Mouse (Mus musculus) stomach, embryonic 16.5 days (tissue): ENCODE measurements around the gene Phf23. TPM values are rescaled to one million over a fixed set of nuclear protein-coding genes. Genes with fewer than 3 reads are reported as not detected.
"Not testable (repeated sequence)": the region's sequence is repeated elsewhere in the genome, so short reads cannot be mapped to it uniquely, and the experiment has no call there.

Experiments
- ATAC-seq: fragments of 200-750 bp; cut with Nextera tagmentation; 2 replicates; pipeline ENCODE4 v1.8.0; 2017; ENCODE audit warnings: moderate number of reproducible peaks, moderate TSS enrichment; ENCODE audit not compliant: insufficient read depth, low FRiP score
- H3K27ac ChIP-seq: fragments of 300-500 bp; sonication (generic); 2 replicates; pipeline ENCODE4 v1.5.1; 2014; ENCODE audit warnings: low read length
- H3K27me3 ChIP-seq: fragments of 300-500 bp; sonication (generic); 2 replicates; pipeline ENCODE4 v1.6.1; 2014; ENCODE audit warnings: low read length, control low read depth, mixed read lengths; ENCODE audit not compliant: control insufficient read depth, insufficient read depth
- H3K36me3 ChIP-seq: fragments of 300-500 bp; sonication (generic); 2 replicates; pipeline ENCODE4 v1.6.1; 2014; ENCODE audit warnings: low read length; ENCODE audit not compliant: control insufficient read depth, insufficient read depth
- H3K4me1 ChIP-seq: fragments of 300-500 bp; sonication (generic); 2 replicates; pipeline ENCODE4 v1.6.1; 2014; ENCODE audit warnings: low read length, control low read depth, mixed read lengths; ENCODE audit not compliant: control insufficient read depth, insufficient read depth
- H3K4me2 ChIP-seq: fragments of 300-500 bp; sonication (generic); 2 replicates; pipeline ENCODE4 v1.6.1; 2014; ENCODE audit warnings: low read depth, low read length, mixed read lengths
- H3K4me3 ChIP-seq: fragments of 300-500 bp; sonication (generic); replicated peaks from 2 replicates; pipeline ENCODE4 v1.5.1; 2014; ENCODE audit warnings: mild to moderate bottlenecking, low read length
- H3K9ac ChIP-seq: fragments of 300-500 bp; sonication (generic); 2 replicates; pipeline ENCODE4 v1.6.1; 2014; ENCODE audit warnings: low read length
- H3K9me3 ChIP-seq: fragments of 300-500 bp; sonication (generic); replicated peaks from 2 replicates; pipeline ENCODE4 v1.6.1; 2016; ENCODE audit warnings: low read length, control low read depth; ENCODE audit not compliant: control insufficient read depth
- WGBS: fragments of 180-500 bp; shearing (Covaris S2); extraction: QIAGEN DNeasy Blood & Tissue Kit; methylation state at CpG from one replicate; pipeline ENCODE4 v1.1.7; 2014; 5-methylcytosine and 5-hydroxymethylcytosine counted together
- polyA plus RNA-seq: library from polyadenylated mRNA; unstranded; fragments of >200 nt; fragmentation: Nextera tagmentation; extraction: Ambion mirVana; gene quantifications from 2 replicates; pipeline ENCODE4 v1.2.1, GENCODE M21; 2015

Phf23 gene
- polyA plus RNA-seq, 1 experiment from 2014 or later: 47.9 TPM

DNA sequence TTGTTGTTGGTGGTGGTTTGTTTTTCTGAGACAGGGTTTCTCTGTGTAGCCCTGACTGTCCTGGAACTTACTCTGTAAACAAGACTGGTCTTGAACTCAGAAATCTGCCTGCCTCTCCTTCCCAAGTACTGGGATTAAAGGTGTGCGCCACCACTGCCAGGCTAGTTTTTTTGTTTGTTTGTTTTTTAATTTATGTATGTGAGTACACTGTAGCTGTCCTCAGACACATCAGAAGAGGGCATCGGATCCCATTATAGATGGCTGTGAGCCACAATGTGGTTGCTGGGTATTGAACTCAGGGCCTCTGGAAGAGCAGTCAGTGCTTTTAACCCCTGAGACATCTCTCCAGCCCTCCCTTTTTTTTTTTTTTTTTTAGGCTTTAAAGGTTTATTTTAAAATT, 20.6 kb downstream of the Phf23 start:
- H3K9me3 ChIP-seq, H3K27me3 ChIP-seq, H3K4me2 ChIP-seq, H3K9ac ChIP-seq, H3K27ac ChIP-seq, ATAC-seq, H3K4me3 ChIP-seq: not testable (repeated sequence)
- Histone ChIP-seq H3K4me1 (peaks cover 38% of the 10 kb centered on the region), H3K36me3 (peaks cover 12% of the 10 kb centered on the region)
- WGBS: 79% methylated on average over 2 of the region's 2 CpGs

DNA sequence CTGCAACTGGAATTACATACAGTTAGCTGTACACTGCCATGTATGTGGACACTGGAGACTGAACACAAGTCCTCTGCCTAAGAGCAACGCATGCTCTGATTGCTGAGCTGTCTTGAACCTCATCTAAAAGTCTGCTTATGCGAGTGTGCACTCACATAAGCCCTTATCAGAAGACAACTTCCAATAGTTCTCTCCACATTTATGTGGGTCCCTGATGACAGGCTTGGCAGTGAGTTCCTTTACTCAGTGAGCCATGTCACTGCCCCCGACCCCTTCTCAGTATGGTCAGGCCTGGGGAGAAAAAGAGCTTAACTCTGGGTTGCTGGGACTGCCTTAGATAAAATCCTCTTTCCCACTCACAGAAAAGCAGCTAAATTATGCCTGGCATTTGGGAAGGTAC, 21.1 kb downstream of the Phf23 start, which contains the start of gene Dlg4:
Gene Dlg4, plus strand, starts transcription at position 274 of the 400 bp plus-strand sequence.
- ATAC-seq: no peak
- Histone ChIP-seq H3K9me3 (no peaks in the 10 kb centered on the region), H3K4me1 (peaks cover 38% of the 10 kb centered on the region), H3K36me3 (peaks cover 11% of the 10 kb centered on the region), H3K4me3 (peak within 1 kb of the TSS; percentile 68), H3K27me3 (no peaks in the 10 kb centered on the region), H3K4me2 (peak within 1 kb of the TSS; percentile 91), H3K9ac (peak within 1 kb of the TSS; percentile 92; the same call in 1 of the 2 replicates), H3K27ac (peak within 1 kb of the TSS; percentile 55)
- 69% methylated on average over 3 of the region's 3 CpGs for WGBS

DNA sequence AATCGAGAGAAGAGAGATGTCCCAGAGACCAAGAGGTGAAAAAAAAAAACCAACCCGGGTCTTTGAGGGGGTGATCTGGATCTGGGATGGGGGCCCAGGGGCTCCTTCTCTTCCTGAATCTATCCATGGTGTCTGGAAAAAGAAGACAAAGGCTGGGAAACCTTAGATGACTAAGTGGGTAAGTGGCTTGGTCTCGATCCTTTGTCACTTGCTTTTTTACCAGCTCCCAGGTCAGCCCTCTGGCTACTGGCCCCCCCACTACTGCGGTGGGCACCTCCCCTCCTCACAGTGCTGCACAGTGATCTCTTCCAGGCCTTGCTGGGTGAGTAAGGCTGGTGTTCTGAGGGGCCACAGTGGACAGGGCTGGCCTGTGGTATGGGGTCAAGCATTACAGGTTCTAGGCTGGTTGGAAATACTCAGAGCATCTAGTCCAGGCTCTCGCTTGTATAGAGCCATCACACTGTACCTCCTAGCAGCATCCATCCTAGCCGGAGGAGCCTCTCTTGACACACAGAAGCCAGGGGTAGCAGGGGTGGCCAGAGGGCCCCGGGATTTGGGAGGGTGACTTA, 21.7 kb downstream of the Phf23 start:
- H3K27me3 ChIP-seq: no peaks in the 10 kb centered on the region
- no peaks in the 10 kb centered on the region for H3K9me3 ChIP-seq
- no peak overlapping the region for H3K4me3 ChIP-seq
- peaks cover 38% of the 10 kb centered on the region for H3K4me1 ChIP-seq
- 44% methylated on average over 7 of the region's 7 CpGs for WGBS
- no peak overlapping the region for H3K4me2 ChIP-seq
- no peak overlapping the region for H3K27ac ChIP-seq
- H3K9ac ChIP-seq: peak overlapping the region; percentile 92; the same call in 1 of the 2 replicates
- no peak for ATAC-seq
- peaks cover 6% of the 10 kb centered on the region for H3K36me3 ChIP-seq

DNA sequence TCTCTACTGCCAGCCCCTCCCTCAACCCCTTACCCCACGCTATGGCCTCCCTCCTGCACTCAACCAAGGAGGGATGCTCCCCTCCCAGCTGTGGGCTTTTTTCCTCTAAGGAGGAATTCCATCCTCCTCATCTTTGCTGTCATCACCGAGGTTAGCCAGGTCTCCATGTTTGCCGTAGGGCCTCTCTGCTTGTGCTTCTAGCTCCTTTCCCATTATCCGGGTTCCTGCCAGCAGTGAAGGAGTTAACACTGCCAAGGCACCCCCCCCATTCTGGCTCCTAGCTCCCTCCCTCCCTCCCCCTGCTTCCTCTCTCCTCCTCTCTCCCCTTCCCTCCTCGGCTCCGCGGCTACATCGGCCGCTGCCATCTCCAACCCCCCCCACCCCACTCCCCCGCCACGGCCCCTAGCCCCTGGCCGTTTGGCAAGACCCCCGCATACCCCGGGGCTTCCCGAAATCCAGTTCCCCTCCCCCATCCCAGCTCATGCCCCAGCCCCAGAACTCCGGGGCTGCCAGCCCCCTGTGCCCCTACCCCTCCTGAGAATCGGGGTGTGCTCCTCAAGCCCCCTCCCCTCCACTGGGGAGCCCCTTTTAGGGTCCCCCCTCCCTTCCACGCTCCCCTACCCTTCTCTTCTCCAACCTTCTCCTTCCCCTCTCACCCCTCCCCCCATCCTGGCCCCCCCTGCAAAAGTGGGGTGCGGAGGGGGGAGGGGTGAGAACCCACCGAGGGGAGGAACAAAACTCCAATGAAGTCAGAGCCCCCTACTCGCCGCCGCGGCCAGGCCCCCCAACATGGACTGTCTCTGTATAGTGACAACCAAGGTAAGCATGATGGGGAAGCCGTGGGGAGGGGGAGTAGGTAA, 22.8 kb downstream of the Phf23 start:
- WGBS: 2% methylated on average over 25 of the region's 25 CpGs

DNA sequence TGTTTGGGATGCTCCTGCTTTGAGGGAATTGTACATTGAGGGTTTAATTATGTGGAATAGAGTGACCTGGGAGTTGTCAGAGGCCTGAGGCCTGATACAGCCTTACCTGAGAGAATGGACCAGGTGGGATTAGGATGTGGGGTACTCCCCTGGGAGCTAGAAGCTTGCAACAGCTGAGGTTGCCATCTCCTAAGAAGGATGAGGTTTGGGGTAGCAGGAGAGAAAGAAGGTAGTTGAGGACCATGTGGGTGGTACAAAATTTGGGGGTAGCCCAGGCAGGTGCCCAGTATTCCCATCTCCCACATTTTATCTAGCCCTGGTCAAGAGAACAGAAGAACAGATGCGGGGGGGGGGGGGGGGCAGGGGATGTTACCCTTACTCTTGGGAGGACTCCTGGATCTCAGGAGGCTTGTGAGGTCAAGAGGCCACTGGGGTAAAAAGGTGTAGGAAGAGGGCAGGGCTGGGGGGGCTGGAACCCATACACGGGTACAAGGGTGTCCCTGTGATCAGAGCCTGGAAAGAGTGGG, 24.0 kb downstream of the Phf23 start:
- ATAC-seq: no peak
- Histone ChIP-seq H3K27me3 (no peaks in the 10 kb centered on the region), H3K4me1 (peaks cover 40% of the 10 kb centered on the region), H3K4me3 (peak overlapping the region; percentile 68), H3K36me3 (no peaks in the 10 kb centered on the region), H3K9me3 (no peaks in the 10 kb centered on the region), H3K27ac (peak overlapping the region; percentile 72), H3K4me2 (peak overlapping the region; percentile 91), H3K9ac (peak overlapping the region; percentile 92)
- 33% methylated on average over 2 of the region's 2 CpGs for WGBS

More for the DNA sequence above, 22.8 kb downstream of the Phf23 start:
- no peaks in the 10 kb centered on the region for H3K36me3 ChIP-seq
- H3K4me3 ChIP-seq: peak overlapping the region; percentile 68
- peak overlapping the region; percentile 91 for H3K4me2 ChIP-seq
- no peak for ATAC-seq
- H3K4me1 ChIP-seq: peaks cover 40% of the 10 kb centered on the region
- H3K27me3 ChIP-seq: no peaks in the 10 kb centered on the region
- no peaks in the 10 kb centered on the region for H3K9me3 ChIP-seq
- peak overlapping the region; percentile 92 for H3K9ac ChIP-seq
- peak overlapping the region; percentile 83 for H3K27ac ChIP-seq

DNA sequence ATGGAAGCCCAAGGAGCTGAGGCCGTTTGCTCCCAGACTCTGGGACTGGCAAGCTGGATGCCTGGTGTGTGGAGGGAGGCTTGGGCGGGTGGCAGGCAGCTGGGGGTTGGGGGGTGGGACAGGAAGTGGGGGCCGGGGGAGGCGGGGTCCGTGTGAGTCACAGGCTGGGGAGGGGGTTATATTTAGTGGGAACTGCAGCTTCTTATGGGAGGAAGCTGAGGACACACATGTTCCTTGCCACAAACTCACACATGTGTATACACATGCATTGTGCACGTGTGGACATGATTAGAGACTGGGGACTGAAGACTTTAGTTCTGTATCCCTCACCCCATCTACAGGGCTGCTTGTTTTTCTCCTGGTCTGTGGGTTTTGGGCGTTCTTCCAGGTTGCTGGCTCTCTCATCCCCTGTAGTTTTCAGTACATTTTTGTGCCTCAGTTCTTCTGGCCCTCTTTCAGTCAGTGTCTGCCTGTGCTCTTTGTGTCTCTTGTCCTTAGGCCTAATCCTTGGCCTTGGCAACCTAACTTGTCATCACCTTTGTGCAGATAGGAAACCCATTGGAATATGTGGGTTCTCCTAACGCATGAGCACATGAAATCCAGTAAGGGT, 24.6 kb downstream of the Phf23 start:
- Histone ChIP-seq H3K4me2 (peak overlapping the region; percentile 91), H3K4me1 (peaks cover 38% of the 10 kb centered on the region), H3K36me3 (no peaks in the 10 kb centered on the region), H3K27ac (peak overlapping the region; percentile 72), H3K9ac (peak overlapping the region; percentile 46), H3K9me3 (no peaks in the 10 kb centered on the region), H3K27me3 (no peaks in the 10 kb centered on the region), H3K4me3 (peak overlapping the region; percentile 68)
- WGBS: 18% methylated on average over 7 of the region's 8 CpGs
- ATAC-seq: no peak

DNA sequence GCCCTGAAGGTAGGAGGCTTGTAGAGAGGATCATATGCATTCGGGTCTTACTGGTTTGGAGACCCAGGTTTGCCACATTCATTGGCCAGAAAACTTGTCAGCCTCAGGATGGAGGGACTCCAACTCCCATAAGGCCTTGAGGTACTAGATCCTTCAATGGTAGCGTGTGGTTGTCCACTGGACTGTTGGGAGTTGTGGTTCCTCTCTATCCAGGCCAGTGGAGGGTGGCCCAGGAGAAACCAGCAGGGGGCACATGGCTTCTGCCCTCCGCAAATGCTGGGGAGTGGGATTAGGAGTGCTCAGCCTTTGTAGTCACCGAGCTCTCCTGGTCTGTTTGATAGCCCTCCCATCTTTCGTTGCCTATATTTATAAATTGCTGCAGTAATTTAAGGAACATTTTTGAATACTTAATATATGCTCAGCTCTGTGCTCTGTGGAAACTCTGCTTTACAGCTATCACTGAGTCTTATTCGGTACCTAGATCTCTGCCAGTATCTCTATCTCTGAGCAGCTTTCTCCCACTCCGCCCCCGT, 25.2 kb downstream of the Phf23 start:
- peaks cover 42% of the 10 kb centered on the region for H3K4me1 ChIP-seq
- peak overlapping the region; percentile 72 for H3K27ac ChIP-seq
- peak; percentile 84 for ATAC-seq
- peak overlapping the region; percentile 91 for H3K4me2 ChIP-seq
- H3K27me3 ChIP-seq: no peaks in the 10 kb centered on the region
- under 1% methylated on average over 8 of the region's 8 CpGs for WGBS
- no peaks in the 10 kb centered on the region for H3K36me3 ChIP-seq
- H3K4me3 ChIP-seq: peak overlapping the region; percentile 68
- H3K9me3 ChIP-seq: no peaks in the 10 kb centered on the region
- peak overlapping the region; percentile 62 for H3K9ac ChIP-seq

DNA sequence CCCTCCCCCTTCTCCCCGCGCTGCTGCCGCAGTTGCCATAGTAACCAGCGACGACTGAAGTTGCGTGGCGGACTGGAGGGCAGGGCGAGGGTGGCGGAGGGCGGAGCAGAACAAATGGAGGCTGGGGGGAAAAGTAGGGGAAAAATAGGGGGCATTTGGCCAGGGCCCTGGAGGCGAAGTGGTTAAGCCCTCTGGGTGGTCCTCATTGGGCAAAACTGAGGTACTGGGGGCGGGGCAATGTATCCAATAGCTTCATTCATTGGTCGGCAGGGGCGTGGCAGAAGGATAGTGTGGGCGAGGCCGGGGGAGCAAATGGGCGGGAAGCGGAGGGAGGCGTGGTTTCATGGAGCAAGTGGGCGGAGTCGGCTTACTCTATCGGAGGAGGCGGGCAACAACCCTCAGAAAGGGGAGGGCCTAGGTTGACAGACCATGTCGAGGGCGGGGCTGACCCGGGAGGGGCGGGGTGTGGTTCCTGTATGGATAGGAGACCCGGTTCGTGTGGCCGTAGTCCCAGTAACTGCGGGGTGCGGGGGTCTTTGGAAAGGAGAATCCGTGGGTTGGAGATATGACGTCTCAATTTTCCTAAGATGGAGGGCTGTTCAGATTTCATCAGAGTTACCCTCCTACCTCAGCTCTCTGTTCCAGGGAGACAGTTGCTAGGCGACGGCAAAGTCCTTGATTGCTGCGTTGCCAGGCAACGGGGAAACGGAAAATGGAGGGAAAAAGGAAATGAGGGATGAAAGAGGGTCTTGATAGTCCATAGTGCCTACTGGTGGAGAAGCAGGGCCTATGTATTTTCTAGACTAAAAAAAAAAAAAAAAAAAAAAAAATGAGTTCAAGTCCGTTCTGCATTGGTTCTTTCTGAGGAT, 25.9 kb downstream of the Phf23 start:
- H3K27me3 ChIP-seq: no peaks in the 10 kb centered on the region
- 2% methylated on average over 40 of the region's 40 CpGs for WGBS
- peak overlapping the region; percentile 91 for H3K4me2 ChIP-seq
- H3K36me3 ChIP-seq: no peaks in the 10 kb centered on the region
- H3K9me3 ChIP-seq: no peaks in the 10 kb centered on the region
- peak overlapping the region; percentile 72 for H3K27ac ChIP-seq
- peak overlapping the region; percentile 68 for H3K4me3 ChIP-seq
- H3K9ac ChIP-seq: peak overlapping the region; percentile 62
- ATAC-seq: peak; percentile 85
- H3K4me1 ChIP-seq: peaks cover 49% of the 10 kb centered on the region
